Comparison of ENCODE assay signal across 9 mouse cellular contexts in the genomic region with DNA sequence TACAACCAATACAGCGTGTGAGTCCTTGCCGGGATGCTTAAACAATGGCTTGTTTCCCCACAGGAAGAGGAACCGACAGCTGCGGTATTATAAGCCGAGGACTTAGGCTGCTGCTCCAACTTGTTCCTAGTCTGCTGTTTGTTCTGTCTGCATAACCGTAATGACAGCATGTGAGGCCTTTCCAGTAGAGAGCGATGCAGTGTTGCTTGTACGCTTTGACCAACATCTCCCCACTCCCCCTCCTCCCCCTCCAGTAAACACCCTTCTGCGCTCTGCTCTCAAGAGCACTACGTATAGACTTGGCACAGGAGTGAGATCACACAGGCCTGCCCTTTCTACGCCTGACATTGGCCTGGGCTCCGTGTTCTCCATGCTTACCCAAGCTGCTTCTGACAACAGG. TPM values are rescaled to one million over a fixed set of nuclear protein-coding genes. Genes with fewer than 3 reads are reported as not detected.
DNase-seq lines count a peak whose midpoint lies in the region; ATAC-seq and TF ChIP-seq lines count a peak whose summit lies in the region.
"Had no signal": no experiment of that assay in that cellular context is flagged by ENCODE, and none has a peak within 500 bp of the region (broad histone marks: within the 10 kb centered on the region; RNA-seq: fewer than 3 reads in every experiment).

No protein-coding gene starts in this region.

- no peak overlapping the region for H3K27ac ChIP-seq in hindbrain, postnatal 0 days
- H3K27ac ChIP-seq in hindbrain, embryonic 12.5 days: no peak overlapping the region
- no peak overlapping the region for H3K27ac ChIP-seq in layer of hippocampus, adult 2 months
- H3K27ac ChIP-seq in neural tube, embryonic 15.5 days (replicated peaks): no peak overlapping the region
- H3K27ac ChIP-seq: limb, embryonic 15.5 days had no signal

- DNase-seq in hindbrain, postnatal 0 days (ENCODE audit: low spot score): no peak
- DNase-seq in R1 (ENCODE audit: low read depth, low spot score) (peak; percentile 59), ZHBTc4 (ENCODE audit: low read depth, low spot score) (peak; percentile 37)
- DNase-seq in layer of hippocampus, adult 2 months (ENCODE audit: low spot score in 2 of 2): no peak
- DNase-seq: thymus, postnatal 14 days had no signal

- no peaks in the 10 kb centered on the region for H3K36me3 ChIP-seq in hindbrain, postnatal 0 days (ENCODE audit: insufficient read depth, low read length)
- no peaks in the 10 kb centered on the region for H3K36me3 ChIP-seq in hindbrain, embryonic 12.5 days
- H3K36me3 ChIP-seq in neural tube, embryonic 15.5 days: no peaks in the 10 kb centered on the region
- H3K36me3 ChIP-seq: limb, embryonic 15.5 days had no signal

- no peaks in the 10 kb centered on the region for H3K27me3 ChIP-seq in hindbrain, postnatal 0 days (ENCODE audit: insufficient read depth, low read length)
- no peaks in the 10 kb centered on the region for H3K27me3 ChIP-seq in hindbrain, embryonic 12.5 days
- H3K27me3 ChIP-seq in neural tube, embryonic 15.5 days (replicated peaks): no peaks in the 10 kb centered on the region
- H3K27me3 ChIP-seq: limb, embryonic 15.5 days had no signal

- no peak for TF ChIP-seq CTCF in hindbrain, postnatal 0 days (IDR thresholded peaks at IDR 0.05; ENCODE audit: low read depth)
- TF ChIP-seq CTCF in layer of hippocampus, adult 2 months (conservative IDR thresholded peaks at IDR 0.05): no peak

- no peaks in the 10 kb centered on the region for H3K4me1 ChIP-seq in hindbrain, postnatal 0 days (ENCODE audit: insufficient read depth, low read length)
- H3K4me1 ChIP-seq in hindbrain, embryonic 12.5 days: no peaks in the 10 kb centered on the region
- H3K4me1 ChIP-seq in neural tube, embryonic 15.5 days: no peaks in the 10 kb centered on the region
- H3K4me1 ChIP-seq: limb, embryonic 15.5 days had no signal

- no peak overlapping the region for H3K4me3 ChIP-seq in hindbrain, postnatal 0 days (ENCODE audit: low read length)
- H3K4me3 ChIP-seq in hindbrain, embryonic 12.5 days: no peak overlapping the region
- no peak overlapping the region for H3K4me3 ChIP-seq in layer of hippocampus, adult 2 months
- H3K4me3 ChIP-seq in neural tube, embryonic 15.5 days (replicated peaks): no peak overlapping the region
- H3K4me3 ChIP-seq: limb, embryonic 15.5 days had no signal

- 0 out of 2 replicates have a peak, but pooled peaks have one; percentile 49 for ATAC-seq in hindbrain, postnatal 0 days
- ATAC-seq in hindbrain, embryonic 12.5 days (ENCODE audit: low FRiP score): no peak
- ATAC-seq in hematopoietic stem cell, adult 5-6 weeks (replicated peaks in 1 of 2; ENCODE audit: insufficient read depth in 1 of 2, low FRiP score in 2 of 2, low TSS enrichment in 1 of 2, low read depth in 1 of 2, poor library complexity in 2 of 2, severe bottlenecking in 2 of 2): peak; percentile 81 to 84
- no peak for ATAC-seq in neural tube, embryonic 15.5 days (ENCODE audit: low FRiP score)

- H3K4me2 ChIP-seq in hindbrain, postnatal 0 days (ENCODE audit: low read depth, low read length): no peak overlapping the region
- H3K4me2 ChIP-seq in hindbrain, embryonic 12.5 days (replicated peaks): no peak overlapping the region
- H3K4me2 ChIP-seq in neural tube, embryonic 15.5 days: no peak overlapping the region
- H3K4me2 ChIP-seq: limb, embryonic 15.5 days had no signal

- H3K9ac ChIP-seq in hindbrain, postnatal 0 days (replicated peaks; ENCODE audit: low read length): no peak overlapping the region
- H3K9ac ChIP-seq in hindbrain, embryonic 12.5 days: no peak overlapping the region
- no peak overlapping the region for H3K9ac ChIP-seq in neural tube, embryonic 15.5 days (replicated peaks)
- H3K9ac ChIP-seq: limb, embryonic 15.5 days had no signal

- no peaks in the 10 kb centered on the region for H3K9me3 ChIP-seq in hindbrain, postnatal 0 days (ENCODE audit: low read length)
- H3K9me3 ChIP-seq in hindbrain, embryonic 12.5 days (replicated peaks): no peaks in the 10 kb centered on the region
- no peaks in the 10 kb centered on the region for H3K9me3 ChIP-seq in neural tube, embryonic 15.5 days (replicated peaks)
- H3K9me3 ChIP-seq: limb, embryonic 15.5 days had no signal

- 67% methylated on average over 12 of the region's 12 CpGs for WGBS in hindbrain, postnatal 0 days
- 81% methylated on average over 12 of the region's 12 CpGs for WGBS in hindbrain, embryonic 12.5 days
- WGBS in neural tube, embryonic 15.5 days: 78% methylated on average over 12 of the region's 12 CpGs

RNA-seq across cellular contexts. Expression of a gene that starts 18.1 kb away (rescaled TPM):
- total RNA-seq in hindbrain, postnatal 0 days (2014; rRNA removed): 0.10 TPM in 1 of 2 replicates, not detected in the other
- 0.70 and 0.82 TPM in 2 replicates for polyA plus RNA-seq in hindbrain, postnatal 0 days (2015; fragmentation: Nextera tagmentation; extraction: Ambion mirVana)
- polyA plus RNA-seq in hindbrain, embryonic 12.5 days (2016; fragmentation: Nextera tagmentation; extraction: Ambion mirVana): 3.8 and 6.0 TPM in 2 replicates
- 0.20 TPM in 1 of 2 replicates, not detected in the other for total RNA-seq in hematopoietic stem cell, adult 5-6 weeks (2017)
- under 1 TPM; 0.27 to 0.51 TPM for total RNA-seq in layer of hippocampus, adult 2 months (2021)
- polyA plus RNA-seq in neural tube, embryonic 15.5 days (2015; fragmentation: Nextera tagmentation; extraction: Ambion mirVana): 0.84 and 0.86 TPM in 2 replicates

Comparison
In these comparisons a context has a peak if more than half of its experiments do, and no peak if none do; other contexts are left out.
1. ATAC-seq: peak in hindbrain, postnatal 0 days (single experiment) and hematopoietic stem cell, adult 5-6 weeks (2 of 2); none in hindbrain, embryonic 12.5 days (single experiment) and neural tube, embryonic 15.5 days (single experiment).
2. DNase-seq: peak in R1 (single experiment) and ZHBTc4 (single experiment); none in hindbrain, postnatal 0 days (single experiment) and layer of hippocampus, adult 2 months (0 of 2).